ENCODE assay signal across 8 mouse cellular contexts in genomic region chr11:4747285-4747684, GRCm38 (mm10). TPM values are rescaled to one million over a fixed set of nuclear protein-coding genes. Genes with fewer than 3 reads are reported as not detected.
DNase-seq lines count a peak whose midpoint lies in the region; ATAC-seq and TF ChIP-seq lines count a peak whose summit lies in the region.
"Had no signal": no experiment of that assay in that cellular context is flagged by ENCODE, and none has a peak within 500 bp of the region (broad histone marks: within the 10 kb centered on the region; RNA-seq: fewer than 3 reads in every experiment).

No protein-coding gene starts in this region.

- no peak for TF ChIP-seq POLR2A in kidney, adult 2 months (IDR thresholded peaks at IDR 0.05; ENCODE audit: low read depth, low read length)

- DNase-seq in thymus, postnatal 4 days = peak; percentile 21
- no peak for DNase-seq in thymus, postnatal 36 days
- DNase-seq in forebrain, postnatal 0 days = no peak
- DNase-seq in testis, postnatal 14 days (ENCODE audit: low spot score) = no peak
- DNase-seq in frontal cortex, postnatal 14 days (ENCODE audit: low spot score in 2 of 2) = no peak
- no peak for DNase-seq in kidney, adult 2 months
- DNase-seq: layer of hippocampus, adult 9-11 months had no signal

- peak overlapping the region; percentile 62 for H3K4me3 ChIP-seq in forebrain, postnatal 0 days (ENCODE audit: low read depth, low read length)
- H3K4me3 ChIP-seq in liver, embryonic 16.5 days (ENCODE audit: low read depth, low read length) = peak overlapping the region; percentile 45
- H3K4me3 ChIP-seq in kidney, adult 2 months (ENCODE audit: insufficient read depth, low read depth, low read length) = no peak overlapping the region

- H3K9me3 ChIP-seq in forebrain, postnatal 0 days (ENCODE audit: low read length) = no peaks in the 10 kb centered on the region
- H3K9me3 ChIP-seq in liver, embryonic 16.5 days (replicated peaks; ENCODE audit: control insufficient read depth, low read length) = no peaks in the 10 kb centered on the region

- H3K9ac ChIP-seq in forebrain, postnatal 0 days = peak overlapping the region; percentile 53; the same call in 1 of the 2 replicates
- H3K9ac ChIP-seq in liver, embryonic 16.5 days (ENCODE audit: low read depth, low read length) = no peak overlapping the region

- peak overlapping the region; percentile 100 for H3K4me2 ChIP-seq in forebrain, postnatal 0 days (ENCODE audit: low read depth)
- H3K4me2 ChIP-seq in liver, embryonic 16.5 days (ENCODE audit: low read depth, low read length) = peak overlapping the region; percentile 58; the same call in 1 of the 2 replicates

- TF ChIP-seq CTCF in forebrain, postnatal 0 days (IDR thresholded peaks at IDR 0.05; ENCODE audit: low read depth) = no peak
- TF ChIP-seq CTCF in kidney, adult 2 months (conservative IDR thresholded peaks at IDR 0.05; ENCODE audit: insufficient read depth, insufficient read length, low read depth, low read length) = no peak

- H3K27me3 ChIP-seq in forebrain, postnatal 0 days (ENCODE audit: insufficient read depth, low read length) = peaks cover 41% of the 10 kb centered on the region
- peaks cover 70% of the 10 kb centered on the region for H3K27me3 ChIP-seq in liver, embryonic 16.5 days (ENCODE audit: control insufficient read depth, insufficient read depth, low read depth, low read length)
- H3K27me3 ChIP-seq in kidney, adult 2 months (replicated peaks; ENCODE audit: control insufficient read depth, insufficient read depth, low read length) = peaks cover 6% of the 10 kb centered on the region

- WGBS in forebrain, postnatal 0 days = 8% methylated on average over 9 of the region's 12 CpGs
- WGBS in liver, embryonic 16.5 days (ENCODE audit: insufficient replicate concordance) = 5% methylated on average over 12 of the region's 12 CpGs
- 3% methylated on average over 12 of the region's 12 CpGs for WGBS in kidney, adult 2 months

- H3K27ac ChIP-seq in forebrain, postnatal 0 days (ENCODE audit: low read depth, low read length) = no peak overlapping the region
- no peak overlapping the region for H3K27ac ChIP-seq in liver, embryonic 16.5 days (ENCODE audit: low read length)
- no peak overlapping the region for H3K27ac ChIP-seq in kidney, adult 2 months (ENCODE audit: insufficient read depth, low read depth, low read length)

- ATAC-seq in forebrain, postnatal 0 days = peak; percentile 19; the same call in 1 of the 2 replicates
- no peak for ATAC-seq in liver, embryonic 16.5 days (ENCODE audit: low read depth)

- peaks cover 4% of the 10 kb centered on the region; the same call in 1 of the 2 replicates for H3K4me1 ChIP-seq in forebrain, postnatal 0 days (ENCODE audit: insufficient read depth)
- no peaks in the 10 kb centered on the region; the same call in 1 of the 2 replicates for H3K4me1 ChIP-seq in liver, embryonic 16.5 days (ENCODE audit: control insufficient read depth, low read depth, low read length)
- H3K4me1 ChIP-seq in kidney, adult 2 months (ENCODE audit: control insufficient read depth, insufficient read depth, low read length) = no peaks in the 10 kb centered on the region

- no peaks in the 10 kb centered on the region for H3K36me3 ChIP-seq in forebrain, postnatal 0 days (ENCODE audit: insufficient read depth)
- H3K36me3 ChIP-seq in liver, embryonic 16.5 days (ENCODE audit: control insufficient read depth, insufficient read depth) = no peaks in the 10 kb centered on the region
- no peaks in the 10 kb centered on the region for H3K36me3 ChIP-seq in kidney, adult 2 months (ENCODE audit: control insufficient read depth, insufficient read depth, low read length)

RNA-seq across cellular contexts. Expression of gene Cabp7, which starts 0.7 kb away (rescaled TPM):
- 5.3 and 5.5 TPM in 2 replicates for total RNA-seq in forebrain, postnatal 0 days (2014; rRNA removed)
- polyA plus RNA-seq in forebrain, postnatal 0 days (2015; fragmentation: Nextera tagmentation; extraction: Ambion mirVana) = 1.3 and 1.6 TPM in 2 replicates
- polyA plus RNA-seq in liver, embryonic 16.5 days (2015; fragmentation: Nextera tagmentation; extraction: Ambion mirVana) = 0.04 and 0.06 TPM in 2 replicates
- polyA plus RNA-seq in kidney, adult 2 months (2012; rRNA removed) = not detected in 2 replicates

RNA-seq across cellular contexts. Expression of gene Zmat5, which starts 42.8 kb away (rescaled TPM):
- 20.6 and 29.5 TPM in 2 replicates for total RNA-seq in forebrain, postnatal 0 days (2014; rRNA removed)
- polyA plus RNA-seq in forebrain, postnatal 0 days (2015; fragmentation: Nextera tagmentation; extraction: Ambion mirVana) = 62.6 and 78.7 TPM in 2 replicates
- polyA plus RNA-seq in liver, embryonic 16.5 days (2015; fragmentation: Nextera tagmentation; extraction: Ambion mirVana) = 21.4 and 21.7 TPM in 2 replicates
- polyA plus RNA-seq in kidney, adult 2 months (2012; rRNA removed) = 62.6 and 65.1 TPM in 2 replicates

RNA-seq across cellular contexts. Expression of gene Uqcr10, which starts 43.1 kb away (rescaled TPM):
- total RNA-seq in forebrain, postnatal 0 days (2014; rRNA removed) = 171 and 220 TPM in 2 replicates
- 797 and 1,037 TPM in 2 replicates for polyA plus RNA-seq in forebrain, postnatal 0 days (2015; fragmentation: Nextera tagmentation; extraction: Ambion mirVana)
- polyA plus RNA-seq in liver, embryonic 16.5 days (2015; fragmentation: Nextera tagmentation; extraction: Ambion mirVana) = 606 and 617 TPM in 2 replicates
- 2,120 and 2,704 TPM in 2 replicates for polyA plus RNA-seq in kidney, adult 2 months (2012; rRNA removed)
